Mouse (Mus musculus) midbrain, embryonic 16.5 days (tissue): ENCODE data around the gene Ccnc. TPM values are rescaled to one million over a fixed set of nuclear protein-coding genes. Genes with fewer than 3 reads are reported as not detected.

ENCODE experiments used
- polyA plus RNA-seq: library from polyadenylated mRNA; unstranded; fragments of >200 nt; fragmentation: Nextera tagmentation; extraction: Ambion mirVana; gene quantifications from 2 replicates; pipeline ENCODE4 v1.2.1, GENCODE M21; 2015

The Ccnc gene
- polyA plus RNA-seq, 1 experiment from 2014 or later: 75.0 TPM

Other genes starting within 250 kb of the Ccnc start
- gene Prdm13, start 41.7 kb upstream of the Ccnc start, polyA plus RNA-seq: 0.24 and 0.32 TPM in 2 replicates
- 4.7 and 7.7 TPM in 2 replicates for gene Usp45, start 39.5 kb downstream of the Ccnc start, polyA plus RNA-seq
- 28.9 and 30.5 TPM in 2 replicates for gene Tstd3, start 39.5 kb downstream of the Ccnc start, polyA plus RNA-seq
- gene Pnisr, start 119.9 kb downstream of the Ccnc start, polyA plus RNA-seq: 195 and 215 TPM in 2 replicates
- 16.4 and 18.2 TPM in 2 replicates for gene Coq3, start 152.0 kb downstream of the Ccnc start, polyA plus RNA-seq
- 18.5 and 19.1 TPM in 2 replicates for gene Faxc, start 203.6 kb downstream of the Ccnc start, polyA plus RNA-seq